Mouse (Mus musculus): ENCODE results near the gene Pfkfb3.

The Pfkfb3 gene

DNA sequence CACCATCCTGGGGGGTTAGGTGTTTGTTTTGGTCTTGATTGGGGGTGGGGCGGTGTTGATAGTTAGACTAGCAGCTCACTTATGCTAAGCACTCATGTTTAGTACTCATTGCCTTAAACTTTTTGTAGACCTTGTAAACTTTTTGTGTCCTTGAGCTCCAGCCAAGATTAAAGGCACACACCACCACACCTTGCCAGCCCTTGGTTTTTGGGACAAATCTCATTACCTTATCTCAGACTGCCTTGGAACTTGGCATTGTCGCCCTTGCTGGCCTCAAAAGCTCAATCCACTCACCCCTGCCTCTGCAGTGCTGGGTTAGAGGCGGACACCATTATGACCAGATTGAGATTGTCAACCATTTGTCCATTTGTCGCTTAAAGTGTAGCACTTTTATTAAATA, 125.3 kb downstream of the Pfkfb3 start:
- no peak for DNase-seq (ENCODE audit: low spot score)

DNA sequence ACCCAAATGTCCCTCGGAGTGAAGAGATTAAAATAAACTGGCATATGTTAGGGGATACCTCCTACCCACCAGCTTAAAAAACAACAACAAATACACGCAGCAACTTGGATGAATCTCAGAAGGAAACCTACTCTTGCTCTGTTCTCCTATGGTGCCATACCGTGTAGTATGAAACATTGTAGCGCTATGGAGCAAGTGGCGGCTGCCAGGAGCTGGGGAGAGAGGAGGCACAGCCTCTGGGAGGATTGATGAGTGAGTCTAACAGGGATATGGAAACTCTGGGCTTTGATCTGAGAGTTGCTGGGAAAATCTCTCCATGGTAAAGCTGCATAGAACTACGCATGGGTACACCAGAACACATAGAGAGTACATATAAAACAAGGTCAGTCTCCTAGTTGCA, 126.3 kb downstream of the Pfkfb3 start:
- DNase-seq (ENCODE audit: low spot score), result no peak

DNA sequence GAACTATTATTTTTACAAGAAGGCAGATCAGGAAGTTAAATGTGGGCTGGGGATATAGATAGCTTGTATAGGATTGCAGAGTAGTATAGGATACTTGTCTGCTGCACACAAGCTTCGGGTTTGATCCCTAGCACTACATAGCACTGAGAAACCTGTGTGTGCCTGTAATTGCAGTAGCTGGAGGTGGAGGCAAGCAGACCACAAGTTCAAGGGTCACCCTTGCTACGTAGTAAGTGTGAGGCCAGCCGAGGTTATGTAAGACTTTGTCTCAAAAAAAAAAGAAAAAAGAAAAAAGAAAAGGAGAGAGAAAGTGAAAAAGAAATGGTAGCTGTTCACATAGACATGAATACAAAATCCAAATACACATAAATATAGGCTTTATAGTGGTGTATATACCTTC, 127.5 kb downstream of the Pfkfb3 start:
- no peak for DNase-seq (ENCODE audit: low spot score)

DNA sequence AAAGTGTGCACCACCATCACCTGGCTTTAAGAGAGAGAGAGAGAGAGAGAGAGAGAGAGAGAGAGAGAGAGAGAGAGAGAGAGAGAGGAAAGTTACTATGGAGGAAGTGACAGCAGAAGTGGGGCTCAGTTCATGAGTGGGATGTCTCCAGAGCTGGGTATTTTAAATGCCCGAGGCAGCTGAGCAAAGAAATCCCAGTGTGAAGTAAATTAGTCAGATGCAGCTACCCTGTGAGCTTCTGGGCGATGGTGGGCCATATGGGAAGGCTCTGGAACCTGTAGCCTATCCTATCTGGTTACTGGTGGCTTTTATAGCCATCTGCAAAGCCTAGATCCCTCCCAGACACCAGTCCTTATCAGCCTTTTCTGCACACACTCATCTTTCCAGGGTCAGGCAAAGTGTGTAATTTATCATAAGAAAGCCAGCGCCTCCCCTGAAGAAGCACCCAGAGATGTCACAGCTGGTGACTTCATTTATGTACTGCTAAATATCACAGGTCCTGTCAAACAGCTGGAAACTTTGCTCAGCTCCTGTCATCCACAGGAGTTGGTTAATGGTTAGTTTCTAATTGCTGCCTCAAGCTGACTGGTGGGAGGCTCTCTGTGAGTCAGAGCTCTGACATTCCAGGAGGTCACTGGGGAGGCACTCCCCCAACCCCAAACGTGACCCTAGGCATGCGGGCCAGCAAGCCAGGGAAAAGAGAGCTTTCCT, 128.3 kb downstream of the Pfkfb3 start:
- DNase-seq (ENCODE audit: low spot score), result no peak

DNA sequence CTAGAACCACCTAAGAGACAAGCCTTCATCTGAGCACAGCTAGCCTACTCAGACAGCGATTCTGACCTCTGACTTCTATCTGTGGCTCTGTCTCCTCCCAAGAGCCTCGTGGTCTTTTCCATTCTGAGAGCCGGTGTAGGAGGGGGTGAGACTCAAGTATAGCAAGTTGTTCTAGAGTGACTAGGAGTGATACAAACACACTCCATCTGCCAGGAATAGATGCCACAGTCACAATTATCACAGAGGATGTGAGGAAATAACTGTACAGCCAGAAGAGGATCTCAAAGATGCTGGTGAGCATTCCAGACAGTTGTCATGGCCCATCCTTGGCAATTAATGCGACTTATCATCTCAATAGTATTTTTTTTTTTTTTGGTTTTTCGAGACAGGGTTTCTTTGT, 129.6 kb downstream of the Pfkfb3 start:
- DNase-seq (ENCODE audit: low spot score), result no peak

DNA sequence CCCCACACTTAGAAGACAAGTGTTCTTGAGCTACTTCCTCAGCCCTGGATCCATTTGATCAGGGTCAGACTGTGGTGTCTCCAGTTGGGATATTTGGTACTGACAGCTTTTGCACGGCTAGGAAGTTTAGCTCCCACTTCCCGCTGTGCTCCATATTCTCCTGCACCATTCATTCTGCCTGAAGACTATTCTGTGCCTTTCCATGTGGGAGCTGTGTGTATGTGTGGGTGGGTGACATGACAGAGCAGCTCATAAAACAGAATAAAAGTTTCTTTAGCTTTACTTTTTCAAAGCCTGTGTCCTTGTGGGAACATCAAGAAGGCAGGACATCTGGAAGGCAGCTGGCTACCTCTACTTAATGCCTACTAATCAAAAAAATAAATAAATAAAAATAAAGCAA, 130.5 kb downstream of the Pfkfb3 start:
- no peak for DNase-seq (ENCODE audit: low spot score)

DNA sequence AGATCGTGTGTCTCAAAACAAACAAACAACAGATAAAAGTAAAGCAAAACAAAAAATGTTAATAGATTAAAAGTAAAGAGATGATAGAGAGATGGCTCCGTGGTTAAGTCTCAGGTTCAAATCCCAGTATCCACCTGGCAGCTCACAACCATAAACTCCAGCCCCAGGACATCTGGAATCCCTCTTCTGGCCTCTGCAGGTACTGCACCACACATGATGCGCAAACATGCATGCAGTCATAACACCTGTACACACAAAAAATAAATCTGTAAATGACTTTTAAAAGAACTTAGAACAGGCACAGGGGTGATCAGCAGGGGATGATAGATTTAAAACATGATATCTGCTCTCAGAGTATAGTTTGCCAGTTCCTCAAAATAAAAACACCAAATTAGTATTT, 131.5 kb downstream of the Pfkfb3 start:
- DNase-seq (ENCODE audit: low spot score), result no peak

Data from urinary bladder, postnatal 10 days (tissue).